Mouse (Mus musculus) kidney, postnatal 0 days (tissue): ENCODE measurements around the gene Mybpc2. TPM values are rescaled to one million over a fixed set of nuclear protein-coding genes. Genes with fewer than 3 reads are reported as not detected.

Experiments used
- ATAC-seq: fragments of 200-750 bp; cut with Nextera tagmentation; replicated peaks from 2 replicates; pipeline ENCODE4 v1.8.0; 2017; ENCODE audit warnings: low read depth, moderate number of reproducible peaks, moderate TSS enrichment, moderate library complexity; ENCODE audit not compliant: low FRiP score
- DNase-seq: peaks from one replicate; pipeline ENCODE4 v3.0.0-alpha.2; 2016; ENCODE audit warnings: low spot score
- H3K27ac ChIP-seq: fragments of 300-500 bp; sonication (generic); 2 replicates; pipeline ENCODE4 v1.5.1; 2014; ENCODE audit warnings: mild to moderate bottlenecking
- H3K27me3 ChIP-seq: fragments of 300-500 bp; sonication (generic); 2 replicates; pipeline ENCODE4 v1.6.1; 2014; ENCODE audit warnings: low read length, mixed read lengths; ENCODE audit not compliant: insufficient read depth
- H3K36me3 ChIP-seq: fragments of 300-500 bp; sonication (generic); 2 replicates; pipeline ENCODE4 v1.6.1; 2014; ENCODE audit warnings: low read length, mixed read lengths; ENCODE audit not compliant: insufficient read depth
- H3K4me1 ChIP-seq: fragments of 300-500 bp; sonication (generic); replicated peaks from 2 replicates; pipeline ENCODE4 v1.6.1; 2014; ENCODE audit warnings: antibody characterized with exemption, low read length, mixed read lengths; ENCODE audit not compliant: insufficient read depth
- H3K4me2 ChIP-seq: fragments of 300-500 bp; sonication (generic); 2 replicates; pipeline ENCODE4 v1.6.1; 2014; ENCODE audit warnings: mild to moderate bottlenecking, low read length, moderate library complexity, mixed read lengths
- H3K4me3 ChIP-seq: fragments of 300-500 bp; sonication (generic); replicated peaks from 2 replicates; pipeline ENCODE4 v1.5.1; 2014; ENCODE audit warnings: low read depth, low read length
- H3K9ac ChIP-seq: fragments of 300-500 bp; sonication (generic); 2 replicates; pipeline ENCODE4 v1.6.1; 2014; ENCODE audit warnings: low read depth, low read length
- H3K9me3 ChIP-seq: fragments of 300-500 bp; sonication (generic); replicated peaks from 2 replicates; pipeline ENCODE4 v1.6.1; 2016; ENCODE audit warnings: low read length, inconsistent platforms, mixed read lengths
- CTCF ChIP-seq: IDR thresholded peaks from 2 replicates; pipeline ENCODE4 v1.5.1; 2016; ENCODE audit warnings: antibody characterized with exemption, low read depth, mild to moderate bottlenecking, moderate library complexity
- WGBS: fragments of 180-500 bp; shearing (Covaris S2); extraction: QIAGEN DNeasy Blood & Tissue Kit; methylation state at CpG from one replicate; pipeline ENCODE4 v1.1.7; 2014; 5-methylcytosine and 5-hydroxymethylcytosine counted together
- polyA plus RNA-seq: library from polyadenylated mRNA; unstranded; fragments of >200 nt; fragmentation: Nextera tagmentation; extraction: Ambion mirVana; gene quantifications from 2 replicates; pipeline ENCODE4 v1.2.1, GENCODE M21; 2015

The Mybpc2 gene
- polyA plus RNA-seq, 1 experiment from 2014 or later, result 0.08 TPM

DNA sequence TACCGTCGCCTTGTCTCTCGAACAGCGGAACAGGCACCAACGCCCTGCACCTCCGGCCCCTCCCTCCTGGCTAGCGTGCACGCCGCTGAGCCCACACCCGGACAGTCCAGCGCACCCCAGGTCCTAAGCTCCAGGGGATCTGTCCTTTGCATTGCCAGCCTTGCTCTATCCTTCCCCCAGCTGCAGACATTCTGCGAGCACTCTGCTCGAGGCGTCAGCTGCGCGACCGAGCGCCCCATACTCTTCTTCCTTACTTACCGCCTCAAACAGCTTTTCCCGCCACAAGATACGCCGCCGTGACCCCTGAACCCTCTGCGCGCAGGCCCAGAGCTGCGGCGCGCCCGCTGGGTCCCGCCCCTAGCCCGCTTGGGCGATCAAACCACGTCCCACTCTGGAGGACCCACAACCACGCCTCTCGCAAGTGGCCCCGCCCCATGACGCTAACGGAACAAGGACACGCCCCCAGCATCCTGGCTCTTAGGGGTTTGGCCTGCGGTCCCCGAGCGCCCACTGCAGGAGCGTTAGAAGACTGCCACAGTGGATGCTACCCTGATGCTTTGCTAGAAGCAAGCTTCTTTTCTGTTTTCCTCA, 24.1 kb upstream of the Mybpc2 start, which contains the start of gene Pold1:
Gene Pold1, minus strand, starts transcription at position 353 of the 591 bp plus-strand sequence.
- Histone ChIP-seq H3K27me3 (no peaks in the 10 kb centered on the region), H3K27ac (peak within 1 kb of the TSS; percentile 28), H3K36me3 (peaks cover 32% of the 10 kb centered on the region), H3K4me1 (no peaks in the 10 kb centered on the region; the same call in 1 of the 2 replicates), H3K9ac (peak within 1 kb of the TSS; percentile 49; the same call in 1 of the 2 replicates), H3K9me3 (no peaks in the 10 kb centered on the region), H3K4me3 (peak within 1 kb of the TSS; percentile 50), H3K4me2 (peak within 1 kb of the TSS; percentile 72)
- peak; percentile 100 for DNase-seq
- TF ChIP-seq CTCF, result peak; percentile 94
- peak; percentile 93 for ATAC-seq
- 1% methylated on average over 43 of the region's 43 CpGs for WGBS

DNA sequence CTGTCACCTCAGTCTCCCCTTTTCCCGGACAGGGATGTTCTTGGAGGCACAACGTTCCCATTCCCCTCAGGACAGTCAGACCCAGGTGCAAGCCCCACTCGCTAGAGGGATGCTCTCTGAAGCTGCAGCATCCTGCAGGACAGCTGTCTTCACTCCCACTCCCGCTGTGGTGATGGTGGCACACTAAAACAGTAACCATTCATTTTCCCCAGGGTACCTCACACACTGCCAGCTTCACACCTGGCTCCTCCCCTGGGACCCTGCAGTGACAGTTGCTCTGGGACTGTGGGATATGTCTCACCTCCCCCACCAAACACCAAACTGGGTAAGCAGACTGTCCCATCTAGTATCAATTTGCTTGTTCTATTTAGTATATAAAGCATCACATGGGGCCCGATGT, 23.3 kb upstream of the Mybpc2 start:
- no peak for DNase-seq
- Histone ChIP-seq H3K4me1 (no peaks in the 10 kb centered on the region; the same call in 1 of the 2 replicates), H3K4me3 (peak overlapping the region; percentile 50), H3K27ac (0 out of 2 replicates have a peak overlapping the region, but pooled peaks have one; percentile 28), H3K9me3 (no peaks in the 10 kb centered on the region), H3K27me3 (no peaks in the 10 kb centered on the region), H3K4me2 (peak overlapping the region; percentile 72), H3K36me3 (peaks cover 32% of the 10 kb centered on the region), H3K9ac (peak overlapping the region; percentile 49; the same call in 1 of the 2 replicates)
- no peak for ATAC-seq
- WGBS, result 16% methylated on average over 5 of the region's 5 CpGs
- no peak for TF ChIP-seq CTCF

DNA sequence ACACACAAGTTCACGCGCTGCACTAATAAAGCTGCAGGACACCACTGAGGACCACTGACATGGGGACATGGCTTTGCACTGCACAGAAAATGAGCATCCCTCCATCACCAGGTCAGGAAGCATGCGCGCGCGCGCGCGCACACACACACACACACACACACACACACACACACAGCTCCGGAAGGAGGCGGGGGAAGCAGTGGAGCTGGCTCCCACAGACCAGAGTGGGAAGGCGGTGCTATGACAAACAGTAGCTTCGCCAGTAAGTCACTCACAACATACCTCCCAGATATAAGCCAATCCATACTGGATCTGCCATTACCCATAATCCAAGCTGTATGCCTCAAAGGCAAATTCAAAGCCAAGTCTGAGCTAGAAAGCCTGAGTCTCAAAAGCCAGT, 22.6 kb upstream of the Mybpc2 start:
- 0 out of 2 replicates have a peak overlapping the region, but pooled peaks have one; percentile 46 for H3K9ac ChIP-seq
- H3K9me3 ChIP-seq, result no peaks in the 10 kb centered on the region
- H3K4me3 ChIP-seq, result no peak overlapping the region
- 96% methylated on average over 13 of the region's 13 CpGs for WGBS
- H3K36me3 ChIP-seq, result peaks cover 33% of the 10 kb centered on the region
- H3K27ac ChIP-seq, result no peak overlapping the region
- no peaks in the 10 kb centered on the region; the same call in 1 of the 2 replicates for H3K4me1 ChIP-seq
- ATAC-seq (no peak), DNase-seq (no peak)
- H3K4me2 ChIP-seq, result peak overlapping the region; percentile 72; the same call in 1 of the 2 replicates
- H3K27me3 ChIP-seq, result no peaks in the 10 kb centered on the region
- no peak for TF ChIP-seq CTCF

DNA sequence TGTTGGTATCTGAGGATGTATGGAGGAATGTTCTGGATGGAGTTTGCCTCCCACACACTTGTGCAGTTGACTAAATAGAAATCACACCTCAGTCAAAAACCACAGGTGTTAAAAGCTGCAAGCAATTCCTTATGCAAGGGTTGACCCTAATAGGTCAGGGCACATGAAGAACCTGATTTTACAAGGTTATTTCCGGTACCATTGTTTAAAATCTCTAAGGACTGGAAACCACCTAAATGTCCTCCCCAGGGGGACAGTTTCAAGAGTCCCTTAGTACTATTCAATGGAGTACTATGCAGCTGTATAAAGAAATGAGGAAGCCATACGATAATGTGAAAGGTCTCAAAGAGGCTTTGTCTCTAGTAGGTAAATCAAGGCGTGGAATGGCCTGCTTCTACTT, 21.8 kb upstream of the Mybpc2 start:
- H3K27me3 ChIP-seq, result no peaks in the 10 kb centered on the region
- H3K36me3 ChIP-seq, result peaks cover 33% of the 10 kb centered on the region
- ATAC-seq, result no peak
- no peak for TF ChIP-seq CTCF
- no peak overlapping the region for H3K27ac ChIP-seq
- H3K9me3 ChIP-seq, result no peaks in the 10 kb centered on the region
- H3K4me3 ChIP-seq, result no peak overlapping the region
- DNase-seq, result no peak
- H3K4me1 ChIP-seq, result no peaks in the 10 kb centered on the region; the same call in 1 of the 2 replicates
- WGBS, result 100% methylated on average over 3 of the region's 3 CpGs
- no peak overlapping the region for H3K4me2 ChIP-seq
- H3K9ac ChIP-seq, result no peak overlapping the region

DNA sequence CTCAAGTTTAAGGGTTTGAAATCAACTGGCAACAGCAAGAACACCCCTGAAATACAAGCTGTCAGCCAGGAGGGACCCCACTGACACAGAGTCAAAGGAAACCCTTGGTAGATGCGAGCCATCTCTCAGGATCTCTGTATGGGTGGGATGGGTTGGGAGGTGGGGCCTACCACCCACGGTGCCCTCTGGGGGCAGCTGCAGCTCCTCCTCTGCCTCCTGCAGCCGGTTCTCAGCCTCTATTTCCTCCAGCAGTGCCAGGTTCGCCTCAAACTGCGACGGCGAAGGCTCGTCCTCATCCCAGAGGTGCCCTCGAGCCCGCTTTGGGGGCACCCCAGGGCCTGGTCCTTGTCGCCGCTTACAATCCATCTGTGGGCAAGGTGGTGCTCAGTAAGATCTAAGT, 18.6 kb upstream of the Mybpc2 start:
- no peak overlapping the region for H3K4me3 ChIP-seq
- DNase-seq, result no peak
- no peak for TF ChIP-seq CTCF
- no peak overlapping the region for H3K4me2 ChIP-seq
- WGBS, result 82% methylated on average over 12 of the region's 12 CpGs
- ATAC-seq, result no peak
- no peak overlapping the region for H3K9ac ChIP-seq
- no peak overlapping the region for H3K27ac ChIP-seq
- H3K36me3 ChIP-seq, result peaks cover 25% of the 10 kb centered on the region; the same call in 1 of the 2 replicates
- H3K27me3 ChIP-seq, result no peaks in the 10 kb centered on the region
- H3K4me1 ChIP-seq, result no peaks in the 10 kb centered on the region; the same call in 1 of the 2 replicates
- H3K9me3 ChIP-seq, result no peaks in the 10 kb centered on the region

DNA sequence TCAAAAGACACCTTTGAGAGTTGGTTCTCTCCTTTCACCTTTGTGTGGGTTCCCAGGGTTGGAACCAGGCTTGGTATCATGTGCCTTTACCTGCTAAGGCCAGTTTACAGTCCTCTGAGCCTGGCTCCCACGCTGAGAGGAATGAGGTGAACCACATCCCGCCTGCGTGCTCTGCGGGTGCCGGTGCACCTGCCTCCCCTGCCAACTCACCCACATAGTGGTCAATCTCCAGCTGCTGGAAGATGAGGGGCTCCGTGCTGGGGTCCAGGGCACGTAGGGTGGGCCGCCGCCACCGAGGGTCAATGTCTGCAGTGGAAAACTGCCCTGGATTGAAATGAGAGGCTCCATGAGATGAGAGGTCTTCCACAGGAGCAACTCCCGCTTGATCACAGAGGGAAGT, 18.1 kb upstream of the Mybpc2 start:
- Histone ChIP-seq H3K9me3 (no peaks in the 10 kb centered on the region), H3K27me3 (no peaks in the 10 kb centered on the region), H3K27ac (no peak overlapping the region), H3K4me2 (no peak overlapping the region), H3K4me3 (no peak overlapping the region), H3K4me1 (no peaks in the 10 kb centered on the region), H3K36me3 (peaks cover 30% of the 10 kb centered on the region), H3K9ac (no peak overlapping the region)
- WGBS, result 93% methylated on average over 11 of the region's 11 CpGs
- DNase-seq (no peak), ATAC-seq (no peak)
- no peak for TF ChIP-seq CTCF
